Mouse (Mus musculus) brain, embryonic 14.5 days (tissue): ENCODE results near the gene Plac9a.
"Not testable (repeated sequence)": the region's sequence is repeated elsewhere in the genome, so short reads cannot be mapped to it uniquely, and the experiment has no call there.

Source experiments
- CTCF ChIP-seq: fragments of 200-500 bp; IDR thresholded peaks from 2 replicates; pipeline ENCODE4 v1.5.1; 2012; ENCODE audit warnings: inconsistent platforms, mild to moderate bottlenecking, moderate library complexity, borderline replicate concordance; ENCODE audit not compliant: insufficient read depth, insufficient read length; ENCODE audit errors: extremely low read depth
- POLR2A ChIP-seq: fragments of 200-500 bp; IDR thresholded peaks from 2 replicates; pipeline ENCODE4 v1.6.1; 2012; ENCODE audit warnings: mild to moderate bottlenecking, inconsistent platforms, borderline replicate concordance; ENCODE audit not compliant: poor library complexity, insufficient read depth, insufficient read length, severe bottlenecking; ENCODE audit errors: extremely low read depth

GRCm38 (mm10) chr14:25905243-25905642 lies 2.3 kb upstream of the Plac9a start:
- TF ChIP-seq CTCF, POLR2A: not testable (repeated sequence)
